Mouse (Mus musculus) hindlimb bud, embryonic 11.5 days (tissue): ENCODE results near the gene Rnf126.
A peak's percentile ranks its signal among the peaks of the same experiment; 100 is the strongest.

ENCODE experiments used
- DNase-seq: peaks from one replicate; pipeline ENCODE4 v3.0.0-alpha.2; 2012; ENCODE audit warnings: low read depth, low spot score; ENCODE audit errors: extremely low spot score

Rnf126 gene

GRCm38 (mm10) chr10:79793051-79793737, 26.4 kb upstream of the Rnf126 start, which contains the start of gene Palm:
TSS of gene Palm (plus strand) at chr10:79793572.
- no peak for DNase-seq

- no peak for DNase-seq
Observed at GRCm38 (mm10) chr10:79792339-79793040, 25.7 kb upstream of the Rnf126 start.

GRCm38 (mm10) chr10:79790861-79791260, 24.1 kb upstream of the Rnf126 start, which contains the start of gene Prss57:
TSS of gene Prss57 (minus strand) at chr10:79790961.
- DNase-seq, result no peak

- DNase-seq, result no peak
Observed at GRCm38 (mm10) chr10:79789581-79789980, 22.8 kb upstream of the Rnf126 start.

- DNase-seq, result peak; percentile 63
Observed at GRCm38 (mm10) chr10:79788386-79789158, 21.8 kb upstream of the Rnf126 start.

- DNase-seq, result no peak
Observed at GRCm38 (mm10) chr10:79783920-79784800, 17.4 kb upstream of the Rnf126 start.

- no peak for DNase-seq
Observed at GRCm38 (mm10) chr10:79783050-79783449, 16.3 kb upstream of the Rnf126 start.

GRCm38 (mm10) chr10:79781956-79782355, 15.2 kb upstream of the Rnf126 start:
- DNase-seq, result no peak

- no peak for DNase-seq
Observed at GRCm38 (mm10) chr10:79781139-79781538, 14.4 kb upstream of the Rnf126 start.

- no peak for DNase-seq
Observed at GRCm38 (mm10) chr10:79780664-79781015, 13.9 kb upstream of the Rnf126 start.

GRCm38 (mm10) chr10:79779784-79780663, 13.3 kb upstream of the Rnf126 start:
- peak; percentile 79 for DNase-seq

GRCm38 (mm10) chr10:79779193-79779592, 12.4 kb upstream of the Rnf126 start:
- no peak for DNase-seq

GRCm38 (mm10) chr10:79778006-79778405, 11.3 kb upstream of the Rnf126 start:
- DNase-seq, result no peak

- DNase-seq, result no peak
Observed at GRCm38 (mm10) chr10:79777103-79777531, 10.4 kb upstream of the Rnf126 start, which contains the start of gene Fstl3. TSS of gene Fstl3 (plus strand) at chr10:79777272.

GRCm38 (mm10) chr10:79774486-79775279, 7.9 kb upstream of the Rnf126 start:
- DNase-seq, result no peak

GRCm38 (mm10) chr10:79773208-79773607, 6.5 kb upstream of the Rnf126 start:
- DNase-seq, result no peak

- no peak for DNase-seq
Observed at GRCm38 (mm10) chr10:79772320-79772719, 5.6 kb upstream of the Rnf126 start.

- DNase-seq, result no peak
Observed at GRCm38 (mm10) chr10:79769329-79769728, 2.6 kb upstream of the Rnf126 start.

- DNase-seq, result peak; percentile 60
Observed at GRCm38 (mm10) chr10:79768400-79768799, 1.6 kb upstream of the Rnf126 start.
